Mouse (Mus musculus): ENCODE measurements around the gene Olfr157. TPM values are rescaled to one million over a fixed set of nuclear protein-coding genes. Genes with fewer than 3 reads are reported as not detected.
"Not testable (repeated sequence)": the region's sequence is repeated elsewhere in the genome, so short reads cannot be mapped to it uniquely, and the experiment has no call there.

The Olfr157 gene
- total and polyA plus RNA-seq, 2 experiments, result not detected

DNA sequence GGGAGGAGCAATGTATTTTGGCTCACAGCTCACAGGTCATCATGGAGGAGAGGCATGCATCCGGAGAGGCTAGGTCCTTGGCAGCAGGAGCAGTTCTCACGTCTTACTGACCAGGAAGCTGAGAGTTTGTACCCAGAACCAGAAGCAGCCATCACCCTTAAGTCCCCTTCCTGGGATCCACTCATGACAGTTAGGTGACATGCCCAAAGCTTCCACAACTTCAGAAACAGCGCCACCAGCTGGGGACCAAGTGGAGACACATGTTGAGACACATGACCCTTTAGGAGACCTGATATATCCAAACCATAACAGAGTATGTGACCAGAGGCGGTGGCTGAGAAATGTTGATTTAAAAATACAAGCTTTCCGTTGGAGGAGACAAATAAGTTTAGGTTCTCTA lies 8.0 kb downstream of the Olfr157 start:
- WGBS, result 70% methylated on average over 5 of the region's 5 CpGs

DNA sequence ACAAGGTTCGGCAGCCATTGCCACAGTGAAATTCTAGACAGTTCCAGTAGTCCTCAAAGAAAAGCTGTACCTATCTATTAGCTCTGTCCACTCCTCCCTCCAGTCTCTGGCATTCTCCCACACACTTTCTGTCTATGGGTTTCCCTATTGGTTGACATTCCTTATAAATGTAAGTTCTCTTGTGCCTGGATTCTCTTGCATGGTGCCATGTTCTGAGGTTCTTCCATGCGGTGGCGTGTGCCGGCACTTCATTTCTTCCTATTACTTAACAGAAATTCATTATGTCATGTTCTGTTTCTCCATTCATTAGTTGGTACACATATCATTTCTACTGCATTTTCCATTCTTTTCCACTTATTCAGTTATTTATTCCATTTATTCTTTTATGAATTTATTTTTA lies 11.2 kb downstream of the Olfr157 start:
- Histone ChIP-seq H3K27me3 (ENCODE audit: control insufficient read depth, insufficient read depth, low read length) (no peaks in the 10 kb centered on the region), H3K36me3 (ENCODE audit: control insufficient read depth, insufficient read depth, low read length) (no peaks in the 10 kb centered on the region), H3K27ac (replicated peaks; ENCODE audit: insufficient read depth, low read depth, low read length) (no peak overlapping the region), H3K79me2 (ENCODE audit: control insufficient read depth, insufficient read depth, low read length) (no peaks in the 10 kb centered on the region), H3K4me3 (ENCODE audit: insufficient read depth, low read depth, low read length) (no peak overlapping the region), H3K9ac (ENCODE audit: low read depth, low read length) (no peak overlapping the region), H3K4me1 (ENCODE audit: control insufficient read depth, insufficient read depth, low read length) (no peaks in the 10 kb centered on the region)
- TF ChIP-seq CTCF (IDR thresholded peaks at IDR 0.05; ENCODE audit: low read depth, low read length) (no peak), POLR2A (IDR thresholded peaks at IDR 0.05; ENCODE audit: extremely low read depth, insufficient read depth, low read length) (no peak)
- no peak for DNase-seq (ENCODE audit: extremely low read depth, low read depth, low spot score)
- 90% methylated on average over 4 of the region's 4 CpGs for WGBS

More for the DNA sequence above, 8.0 kb downstream of the Olfr157 start:
- Histone ChIP-seq H3K4me3 (ENCODE audit: insufficient read depth, low read depth, low read length) (no peak overlapping the region), H3K27me3 (ENCODE audit: control insufficient read depth, insufficient read depth, low read length) (no peaks in the 10 kb centered on the region), H3K79me2 (ENCODE audit: control insufficient read depth, insufficient read depth, low read length) (no peaks in the 10 kb centered on the region), H3K36me3 (ENCODE audit: control insufficient read depth, insufficient read depth, low read length) (no peaks in the 10 kb centered on the region), H3K9ac (ENCODE audit: low read depth, low read length) (no peak overlapping the region), H3K27ac (replicated peaks; ENCODE audit: insufficient read depth, low read depth, low read length) (no peak overlapping the region), H3K4me1 (ENCODE audit: control insufficient read depth, insufficient read depth, low read length) (no peaks in the 10 kb centered on the region)
- no peak for DNase-seq (ENCODE audit: extremely low read depth, low read depth, low spot score)
- no peak; the same call in 1 of the 2 replicates for TF ChIP-seq CTCF (IDR thresholded peaks at IDR 0.05; ENCODE audit: low read depth, low read length)
- no peak for TF ChIP-seq POLR2A (IDR thresholded peaks at IDR 0.05; ENCODE audit: extremely low read depth, insufficient read depth, low read length)

DNA sequence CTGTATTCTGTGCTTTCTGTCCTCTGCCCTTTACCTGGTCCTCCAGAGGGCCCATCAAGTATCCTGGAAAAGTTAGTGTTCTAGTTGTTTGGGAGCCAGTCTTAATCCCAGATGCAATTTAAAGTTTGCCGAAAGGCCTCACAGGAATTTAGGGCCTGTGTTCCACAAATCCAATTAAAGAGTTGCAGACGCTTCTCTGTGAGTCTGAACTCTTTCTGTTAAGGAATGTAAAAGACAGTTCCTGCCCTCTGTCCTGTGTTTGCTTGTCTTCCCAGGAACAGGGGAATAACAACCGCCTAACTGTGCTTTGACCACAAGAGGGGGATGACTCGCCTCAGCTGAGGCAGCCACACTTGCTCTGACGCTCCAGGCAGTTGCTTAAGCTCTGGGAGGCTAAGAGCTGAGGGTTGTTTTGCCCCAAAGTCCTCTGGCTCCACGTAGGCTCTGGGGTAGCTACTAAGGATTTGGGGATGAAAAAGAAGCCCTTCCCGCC lies 16.1 kb downstream of the Olfr157 start, which contains the start of gene Olfr156:
Gene Olfr156 (minus strand): TSS at position 51 of the 493 bp plus-strand sequence.
- DNase-seq (ENCODE audit: extremely low read depth, low read depth, low spot score), result no peak
- H3K4me3 ChIP-seq (ENCODE audit: insufficient read depth, low read depth, low read length), result no peak within 1 kb of the TSS
- H3K9ac ChIP-seq (ENCODE audit: low read depth, low read length), result no peak within 1 kb of the TSS
- no peaks in the 10 kb centered on the region for H3K27me3 ChIP-seq (ENCODE audit: control insufficient read depth, insufficient read depth, low read length)
- H3K36me3 ChIP-seq (ENCODE audit: control insufficient read depth, insufficient read depth, low read length), result no peaks in the 10 kb centered on the region
- TF ChIP-seq POLR2A (IDR thresholded peaks at IDR 0.05; ENCODE audit: extremely low read depth, insufficient read depth, low read length) (no peak), CTCF (IDR thresholded peaks at IDR 0.05; ENCODE audit: low read depth, low read length) (peak; percentile 37)
- H3K79me2 ChIP-seq (ENCODE audit: control insufficient read depth, insufficient read depth, low read length), result no peaks in the 10 kb centered on the region
- H3K27ac ChIP-seq (replicated peaks; ENCODE audit: insufficient read depth, low read depth, low read length), result no peak within 1 kb of the TSS
- no peaks in the 10 kb centered on the region for H3K4me1 ChIP-seq (ENCODE audit: control insufficient read depth, insufficient read depth, low read length)
- 28% methylated on average over 7 of the region's 7 CpGs for WGBS

DNA sequence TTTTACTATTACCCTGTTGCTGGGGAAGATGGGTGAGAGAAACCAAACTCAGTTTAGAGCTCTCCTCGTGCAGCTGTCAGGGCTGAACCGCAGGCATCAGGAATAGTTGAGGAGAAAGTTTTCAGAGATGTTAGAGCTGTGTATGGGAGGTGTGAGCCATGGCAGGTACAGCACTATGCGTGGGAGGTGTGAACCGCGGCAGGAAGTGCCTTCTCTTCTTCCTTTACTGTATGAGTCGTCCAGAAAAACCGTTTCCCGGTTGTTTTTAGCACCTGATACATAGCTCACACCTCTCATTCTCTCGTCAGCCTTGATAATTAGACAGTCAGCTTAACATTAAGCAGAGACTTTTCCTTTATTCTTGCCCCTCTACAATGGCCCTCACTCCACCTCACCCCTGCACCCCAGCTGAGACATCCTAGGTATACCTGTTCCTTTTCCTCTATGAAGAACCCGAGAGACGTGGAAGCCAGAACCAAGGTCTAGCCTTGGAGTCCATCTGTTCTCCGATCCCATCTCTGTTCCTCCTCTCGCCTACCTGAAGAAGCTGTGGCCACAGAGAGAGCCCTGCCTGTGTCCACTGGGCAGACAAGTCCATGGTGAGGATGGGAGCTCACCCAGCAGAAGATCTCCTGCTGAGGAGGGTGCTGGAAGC lies 17.0 kb downstream of the Olfr157 start:
- Histone ChIP-seq H3K4me3 (ENCODE audit: insufficient read depth, low read depth, low read length) (no peak overlapping the region), H3K27ac (replicated peaks; ENCODE audit: insufficient read depth, low read depth, low read length) (no peak overlapping the region), H3K27me3 (ENCODE audit: control insufficient read depth, insufficient read depth, low read length) (no peaks in the 10 kb centered on the region), H3K36me3 (ENCODE audit: control insufficient read depth, insufficient read depth, low read length) (no peaks in the 10 kb centered on the region), H3K79me2 (ENCODE audit: control insufficient read depth, insufficient read depth, low read length) (no peaks in the 10 kb centered on the region), H3K4me1 (ENCODE audit: control insufficient read depth, insufficient read depth, low read length) (no peaks in the 10 kb centered on the region), H3K9ac (ENCODE audit: low read depth, low read length) (no peak overlapping the region)
- 75% methylated on average over 13 of the region's 13 CpGs for WGBS
- DNase-seq (ENCODE audit: extremely low read depth, low read depth, low spot score), result no peak
- TF ChIP-seq CTCF (IDR thresholded peaks at IDR 0.05; ENCODE audit: low read depth, low read length) (no peak), POLR2A (IDR thresholded peaks at IDR 0.05; ENCODE audit: extremely low read depth, insufficient read depth, low read length) (no peak)

DNA sequence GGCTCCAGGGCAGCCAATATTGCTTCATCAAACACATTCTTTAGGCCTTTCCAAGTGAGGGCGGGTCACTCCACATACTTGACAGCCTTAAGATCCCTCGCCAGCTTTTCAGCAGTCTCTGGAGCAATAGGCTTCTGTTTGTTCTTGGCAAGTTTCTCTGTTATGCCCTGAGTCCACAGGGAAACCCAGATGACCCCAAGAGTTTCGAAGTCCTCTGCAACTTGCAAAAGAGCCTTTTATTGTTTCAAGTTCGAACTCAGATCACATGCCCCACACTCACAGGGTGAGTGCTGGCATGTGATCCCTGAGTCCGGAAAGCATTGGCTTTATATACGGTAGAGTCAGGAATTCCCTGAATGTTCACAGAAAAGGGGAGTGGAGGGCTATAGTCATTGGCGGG lies 41.1 kb downstream of the Olfr157 start:
- Histone ChIP-seq H3K36me3 (ENCODE audit: control insufficient read depth, insufficient read depth, low read length) (no peaks in the 10 kb centered on the region), H3K27me3 (ENCODE audit: control insufficient read depth, insufficient read depth, low read length) (no peaks in the 10 kb centered on the region), H3K4me1 (ENCODE audit: control insufficient read depth, insufficient read depth, low read length) (no peaks in the 10 kb centered on the region), H3K4me3 (ENCODE audit: insufficient read depth, low read depth, low read length) (no peak overlapping the region), H3K27ac (replicated peaks; ENCODE audit: insufficient read depth, low read depth, low read length) (no peak overlapping the region), H3K9ac (ENCODE audit: low read depth, low read length) (no peak overlapping the region), H3K79me2 (ENCODE audit: control insufficient read depth, insufficient read depth, low read length) (no peaks in the 10 kb centered on the region)
- DNase-seq (ENCODE audit: extremely low read depth, low read depth, low spot score), result no peak
- TF ChIP-seq POLR2A (IDR thresholded peaks at IDR 0.05; ENCODE audit: extremely low read depth, insufficient read depth, low read length) (no peak), CTCF (IDR thresholded peaks at IDR 0.05; ENCODE audit: low read depth, low read length) (no peak)
- 65% methylated on average over 7 of the region's 7 CpGs for WGBS

DNA sequence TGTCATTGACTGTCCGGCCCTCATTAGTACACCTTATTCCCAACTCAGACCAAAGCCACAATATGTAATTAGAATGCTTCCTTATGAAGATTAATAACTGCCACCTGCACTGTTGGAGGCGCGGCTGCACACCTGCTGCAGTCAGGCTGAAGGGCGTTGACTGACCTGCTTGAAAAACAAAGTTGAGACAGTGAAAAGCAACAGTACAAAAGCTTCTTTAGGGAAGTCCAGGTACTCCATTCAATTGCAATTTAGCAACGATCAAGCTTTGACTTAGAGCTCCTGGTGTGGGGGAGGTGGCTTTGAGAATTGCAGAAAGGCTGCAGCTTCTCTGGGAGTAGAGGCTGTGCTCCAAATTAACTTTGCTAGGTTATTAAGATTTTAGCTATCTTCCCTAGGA lies 44.2 kb downstream of the Olfr157 start:
- H3K4me3 ChIP-seq (ENCODE audit: insufficient read depth, low read depth, low read length); H3K9ac ChIP-seq (ENCODE audit: low read depth, low read length); H3K27ac ChIP-seq (replicated peaks; ENCODE audit: insufficient read depth, low read depth, low read length); H3K27me3 ChIP-seq (ENCODE audit: control insufficient read depth, insufficient read depth, low read length); H3K36me3 ChIP-seq (ENCODE audit: control insufficient read depth, insufficient read depth, low read length); H3K79me2 ChIP-seq (ENCODE audit: control insufficient read depth, insufficient read depth, low read length); H3K4me1 ChIP-seq (ENCODE audit: control insufficient read depth, insufficient read depth, low read length); DNase-seq (ENCODE audit: extremely low read depth, low read depth, low spot score): not testable (repeated sequence)
- 83% methylated on average over 5 of the region's 5 CpGs for WGBS

Measured in liver, adult 2 months (tissue).